Mouse (Mus musculus) frontal cortex, postnatal 36 days (tissue): ENCODE data around the gene Zfhx2.

ENCODE experiments used
- DNase-seq, 2 experiments: peaks; one replicate each; pipeline ENCODE4 v3.0.0; 2022; ENCODE audit warnings: low spot score in 2 of 2

Zfhx2 gene

GRCm38 (mm10) chr14:55078366-55078989, 13.6 kb downstream of the Zfhx2 start:
- no peak for DNase-seq

DNA sequence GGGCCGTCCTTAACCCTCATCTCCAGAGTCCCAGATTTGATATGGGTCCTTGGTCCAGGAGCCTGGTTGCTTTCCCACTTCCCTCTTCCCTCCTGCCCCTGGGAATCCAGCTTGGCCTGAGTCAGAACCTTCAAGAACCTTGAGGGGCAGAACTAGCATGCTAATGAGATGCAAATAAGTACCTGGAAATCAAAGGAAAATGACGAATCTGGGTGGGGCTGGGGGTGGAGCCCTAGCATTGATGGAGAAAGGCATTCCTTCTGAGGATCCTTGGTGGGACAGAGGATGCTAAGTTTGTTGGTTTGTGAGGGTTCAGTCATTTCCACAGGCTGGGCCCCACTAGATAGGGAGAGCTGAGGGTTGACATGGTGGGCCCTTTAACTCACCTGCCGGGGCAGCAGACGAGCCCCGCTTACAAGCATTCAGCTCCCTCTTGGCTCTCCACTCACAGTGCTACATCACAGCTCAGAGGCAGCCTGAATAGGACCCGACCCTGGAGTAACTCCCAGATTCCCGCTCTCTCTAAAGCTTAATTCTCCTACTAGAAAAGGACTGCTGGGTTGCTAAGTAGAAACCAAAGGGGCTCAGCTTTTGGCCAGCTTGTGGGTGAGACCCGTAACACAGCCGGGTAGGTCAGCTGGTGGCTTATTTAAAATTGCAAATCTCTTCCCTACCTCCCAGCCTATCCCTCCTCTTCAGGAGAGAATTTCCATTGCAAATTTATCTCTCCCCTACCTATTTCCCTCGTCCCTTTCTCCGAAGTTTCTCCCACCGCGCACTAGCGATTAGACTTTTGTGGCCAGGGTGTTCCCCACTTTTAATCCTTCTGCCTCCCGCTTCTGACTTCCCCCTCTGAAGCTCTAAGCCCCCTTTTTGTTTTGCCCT, 14.4 kb downstream of the Zfhx2 start:
- DNase-seq = no peak

GRCm38 (mm10) chr14:55076956-55077355, 15.2 kb downstream of the Zfhx2 start:
- DNase-seq = no peak

GRCm38 (mm10) chr14:55076224-55076623, 15.9 kb downstream of the Zfhx2 start:
- DNase-seq = peak; percentile 79 to 80

GRCm38 (mm10) chr14:55074416-55074815, 17.7 kb downstream of the Zfhx2 start:
- DNase-seq = no peak

DNA sequence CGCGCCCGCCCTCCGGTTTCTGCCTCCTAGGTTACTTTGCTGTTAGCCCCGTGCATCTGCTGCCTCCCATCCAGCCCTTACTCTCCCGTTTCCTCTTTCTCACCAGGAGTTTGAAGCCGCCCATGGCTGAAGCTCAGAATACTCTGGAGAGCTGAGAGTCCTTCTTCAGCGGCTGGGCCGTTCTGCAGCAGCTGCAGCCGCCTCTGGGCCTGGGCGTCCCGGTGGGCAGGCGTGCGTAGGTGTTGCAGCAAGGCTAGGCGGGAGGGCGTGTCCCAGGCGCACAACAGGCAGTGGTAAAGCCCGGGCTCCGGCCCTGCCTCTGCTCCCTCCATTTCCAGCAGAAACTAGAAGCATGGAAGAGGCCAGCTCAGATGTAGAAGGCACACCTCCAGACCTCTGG, 20.4 kb downstream of the Zfhx2 start:
- DNase-seq = no peak

- DNase-seq = no peak
Measured at GRCm38 (mm10) chr14:55066042-55066441, 26.1 kb downstream of the Zfhx2 start.

DNA sequence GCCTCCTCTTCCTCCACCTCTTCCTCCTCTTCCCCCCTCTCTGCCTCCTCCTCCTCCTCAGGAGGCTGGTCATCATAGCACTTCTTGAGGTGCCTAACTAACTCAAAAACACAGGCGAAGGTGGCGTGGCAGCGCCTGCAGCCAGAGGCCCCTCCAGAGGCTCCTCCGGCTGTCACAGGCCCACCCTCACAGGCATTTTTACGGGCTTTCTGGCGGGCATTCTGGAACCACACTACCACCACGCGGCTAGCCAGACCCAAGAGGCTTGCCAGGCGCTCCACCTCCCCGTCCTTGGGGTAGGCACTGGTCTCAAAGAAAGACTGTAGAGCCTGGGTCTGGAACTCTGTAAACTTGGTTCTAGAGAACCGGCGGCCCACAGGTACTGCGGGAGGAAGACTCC, 26.7 kb downstream of the Zfhx2 start:
- DNase-seq = no peak

DNA sequence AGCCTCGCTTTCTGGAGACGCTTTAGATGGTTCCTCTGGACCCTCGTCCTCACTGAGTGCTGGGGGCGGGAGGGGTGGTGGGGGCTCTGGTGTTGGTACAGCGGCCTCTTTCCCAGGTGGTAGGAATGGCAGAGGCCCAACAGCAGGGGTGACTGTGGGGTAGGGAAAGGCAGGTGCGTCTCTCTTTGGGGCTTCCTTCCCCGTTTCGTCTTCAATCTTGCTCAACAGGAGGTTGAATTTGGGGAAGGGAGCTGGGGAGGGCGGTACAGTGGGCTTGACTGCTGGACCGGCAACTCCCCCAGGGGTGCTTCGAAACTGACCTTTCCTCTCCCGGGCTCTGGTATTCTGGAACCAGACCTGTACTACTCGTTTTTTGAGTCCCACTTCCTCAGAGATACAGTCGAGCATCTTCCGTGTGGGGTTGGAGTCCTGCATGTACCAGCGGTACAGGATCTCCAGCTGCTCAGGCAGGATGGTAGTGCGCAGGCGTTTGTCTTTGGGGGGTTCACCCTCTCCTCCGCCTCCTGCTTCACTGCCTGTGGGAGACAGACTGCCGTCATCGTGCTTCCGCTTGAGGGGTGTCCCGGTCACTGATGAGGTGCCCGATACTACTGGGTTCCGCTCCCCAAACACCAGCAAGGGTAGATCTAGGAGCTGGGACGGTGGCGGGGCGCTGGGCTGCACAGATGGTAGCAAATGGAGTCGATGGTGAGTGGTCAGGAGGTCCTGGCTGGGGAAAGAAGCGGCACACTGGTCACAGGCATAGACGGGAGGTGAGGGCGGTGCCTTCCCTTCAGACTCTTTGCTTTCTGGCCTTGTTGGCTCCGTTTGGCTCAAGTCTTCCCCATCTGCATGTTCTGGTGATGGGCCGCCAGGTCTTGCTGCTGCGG, 27.4 kb downstream of the Zfhx2 start:
- DNase-seq = no peak

GRCm38 (mm10) chr14:55063581-55064381, 28.3 kb downstream of the Zfhx2 start:
- DNase-seq = no peak

GRCm38 (mm10) chr14:55063117-55063516, 29.0 kb downstream of the Zfhx2 start:
- no peak for DNase-seq

DNA sequence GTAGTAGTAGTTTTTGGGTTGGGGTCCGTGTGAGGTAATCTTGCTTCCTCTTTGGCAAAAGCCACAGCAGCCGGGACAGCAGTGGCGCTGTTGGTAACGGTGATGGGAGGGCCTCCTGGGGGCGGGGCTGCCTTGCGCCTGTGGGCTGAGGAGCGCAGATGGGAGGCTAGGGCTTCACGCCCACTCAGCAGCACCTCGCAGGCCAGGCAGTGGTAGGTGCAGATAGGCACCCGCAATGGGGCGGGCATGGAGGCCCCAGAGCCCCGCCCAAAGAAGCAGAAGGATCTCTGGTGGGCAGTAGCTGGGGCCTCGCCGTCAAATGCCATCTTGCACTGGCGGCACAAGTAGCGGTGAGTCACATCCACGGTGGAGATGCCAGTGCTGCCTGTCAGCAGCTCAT, 29.5 kb downstream of the Zfhx2 start:
- DNase-seq = no peak

DNA sequence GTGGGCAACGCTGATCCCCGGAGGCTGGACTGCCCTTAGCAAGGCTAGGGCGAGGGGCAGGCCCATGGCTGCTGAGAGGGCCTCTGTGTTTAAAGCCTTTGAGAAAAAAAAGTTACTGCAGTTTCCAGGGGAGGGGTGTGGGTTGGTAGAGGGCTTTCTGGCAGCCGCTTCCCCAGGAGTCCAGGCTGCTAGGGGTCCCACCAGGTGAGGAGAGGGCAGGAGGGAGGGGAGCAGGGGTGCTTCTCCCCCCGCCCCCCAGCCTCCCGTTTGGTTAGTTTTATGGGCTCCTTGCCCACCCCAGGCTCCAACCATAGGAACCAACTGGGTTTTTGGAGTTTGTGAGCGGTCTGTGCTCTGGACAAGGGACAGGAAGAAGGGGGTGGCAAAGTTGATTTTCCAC, 30.3 kb downstream of the Zfhx2 start:
- DNase-seq = no peak

GRCm38 (mm10) chr14:55059931-55060330, 32.2 kb downstream of the Zfhx2 start:
- DNase-seq = no peak

GRCm38 (mm10) chr14:55059009-55059408, 33.1 kb downstream of the Zfhx2 start:
- DNase-seq = no peak

GRCm38 (mm10) chr14:55055167-55055834, 36.8 kb downstream of the Zfhx2 start:
- DNase-seq = peak; percentile 90 to 92

DNA sequence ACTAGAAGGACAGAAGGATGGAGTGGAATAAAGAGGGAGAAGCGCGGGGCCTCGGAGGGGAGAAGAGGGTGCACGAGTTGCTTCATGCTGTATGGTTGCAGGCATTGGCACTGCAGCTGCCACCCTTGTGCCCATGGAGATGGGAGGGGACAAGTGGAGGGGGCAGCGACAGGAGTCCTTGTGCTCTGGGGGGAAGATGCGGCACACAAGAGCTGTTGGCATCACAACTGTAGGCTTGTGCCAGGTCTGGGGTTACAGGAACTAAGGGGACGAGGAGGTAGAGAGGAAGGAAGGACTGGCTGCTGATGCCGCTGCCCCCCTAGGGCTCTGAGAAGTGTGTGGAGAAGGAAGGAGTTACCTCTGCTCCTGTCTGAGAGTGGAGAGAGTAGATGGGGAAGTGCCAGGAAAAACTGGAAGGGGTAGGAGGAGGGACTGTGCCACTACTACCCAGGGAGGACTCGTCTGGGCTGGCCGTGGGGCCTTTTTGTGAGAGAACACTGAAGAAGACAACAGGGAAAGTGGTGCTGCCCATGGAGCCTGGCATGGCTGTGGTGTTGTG, 37.9 kb downstream of the Zfhx2 start:
- no peak for DNase-seq

- DNase-seq = peak; percentile 81 to 89
Measured at GRCm38 (mm10) chr14:55053708-55054190, 38.4 kb downstream of the Zfhx2 start.

- no peak for DNase-seq
Measured at GRCm38 (mm10) chr14:55053050-55053449, 39.1 kb downstream of the Zfhx2 start.

GRCm38 (mm10) chr14:55052496-55052895, 39.6 kb downstream of the Zfhx2 start:
- DNase-seq = peak; percentile 78 to 81
